Mouse (Mus musculus) spleen, adult 2 months (tissue): ENCODE measurements around the gene Prkca. TPM values are rescaled to one million over a fixed set of nuclear protein-coding genes. Genes with fewer than 3 reads are reported as not detected.

Experiments
- DNase-seq, 2 experiments: peaks; one replicate each; pipeline versions ENCODE4 v3.0.0 to v3.0.0-alpha.2; 2012 to 2021; ENCODE audit warnings: low spot score in 2 of 2, low read depth in 1 of 2
- H3K27ac ChIP-seq: fragments of 200-500 bp; 2 replicates; pipeline ENCODE4 v1.5.1; 2012; ENCODE audit warnings: low read length, inconsistent platforms; ENCODE audit not compliant: insufficient read depth
- H3K27me3 ChIP-seq: fragments of 200-500 bp; 2 replicates; pipeline ENCODE4 v1.6.1; 2012; ENCODE audit warnings: mild to moderate bottlenecking, moderate library complexity, low read length, inconsistent platforms; ENCODE audit not compliant: control insufficient read depth, insufficient read depth
- H3K36me3 ChIP-seq: fragments of 200-500 bp; 2 replicates; pipeline ENCODE4 v1.6.1; 2012; ENCODE audit warnings: mild to moderate bottlenecking, low read length, inconsistent platforms; ENCODE audit not compliant: control insufficient read depth, insufficient read depth
- H3K4me1 ChIP-seq: fragments of 200-500 bp; 2 replicates; pipeline ENCODE4 v1.6.1; 2011; ENCODE audit warnings: inconsistent platforms; ENCODE audit not compliant: control insufficient read depth, insufficient read depth, insufficient read length
- H3K4me3 ChIP-seq: fragments of 200-500 bp; 2 replicates; pipeline ENCODE4 v1.5.1; 2011; ENCODE audit warnings: mild to moderate bottlenecking, inconsistent platforms; ENCODE audit not compliant: insufficient read depth, insufficient read length; ENCODE audit errors: extremely low read depth
- CTCF ChIP-seq: fragments of 200-500 bp; IDR thresholded peaks from 2 replicates; pipeline ENCODE4 v1.5.1; 2011; ENCODE audit warnings: mild to moderate bottlenecking, inconsistent platforms; ENCODE audit not compliant: insufficient read depth, insufficient read length, insufficient replicate concordance; ENCODE audit errors: extremely low read depth
- POLR2A ChIP-seq: fragments of 200-500 bp; IDR thresholded peaks from 2 replicates; pipeline ENCODE4 v1.6.1; 2011; ENCODE audit warnings: low read depth, low read length, inconsistent platforms
- WGBS: fragments of 180-500 bp; shearing (Covaris S2); methylation state at CpG from one replicate; pipeline ENCODE4 v1.1.7; 2018; 5-methylcytosine and 5-hydroxymethylcytosine counted together
- polyA plus RNA-seq: library from polyadenylated mRNA; depleted of rRNA; stranded (reverse); fragments of >200 nt; gene quantifications from 2 replicates; pipeline ENCODE4 v1.2.3, GENCODE M21; 2012

The Prkca gene
- polyA plus RNA-seq, 1 experiment, result 8.4 TPM

GRCm38 (mm10) chr11:108038989-108039388 lies 304.7 kb downstream of the Prkca start:
- WGBS, result 90% methylated on average over 12 of the region's 12 CpGs
- no peaks in the 10 kb centered on the region for H3K27me3 ChIP-seq
- TF ChIP-seq CTCF (no peak), POLR2A (no peak)
- no peak for DNase-seq
- no peaks in the 10 kb centered on the region for H3K4me1 ChIP-seq
- no peak overlapping the region for H3K27ac ChIP-seq
- H3K4me3 ChIP-seq, result no peak overlapping the region
- H3K36me3 ChIP-seq, result no peaks in the 10 kb centered on the region

DNA sequence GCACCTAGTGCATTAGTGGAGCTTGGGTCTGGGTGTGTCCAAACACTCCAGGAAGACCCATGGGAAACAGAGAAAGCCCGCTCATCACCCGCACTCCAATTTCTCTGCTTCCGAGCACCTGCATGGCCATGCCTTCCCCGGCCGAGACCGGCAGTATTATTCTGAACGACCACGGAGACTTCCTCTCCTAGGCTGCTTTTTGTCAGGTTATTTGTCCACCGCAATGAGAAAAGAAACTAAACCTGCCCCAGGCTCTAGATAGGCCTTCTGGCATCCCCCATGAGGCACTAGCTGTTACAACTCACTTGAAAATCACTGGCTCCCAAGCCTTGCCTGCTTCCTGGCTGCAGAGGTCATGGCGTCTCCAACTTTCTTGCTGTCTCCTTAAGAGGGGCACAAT lies 307.4 kb downstream of the Prkca start:
- DNase-seq, result no peak
- no peak overlapping the region for H3K4me3 ChIP-seq
- no peaks in the 10 kb centered on the region for H3K27me3 ChIP-seq
- WGBS, result 25% methylated on average over 10 of the region's 10 CpGs
- H3K27ac ChIP-seq, result no peak overlapping the region
- TF ChIP-seq CTCF (no peak), POLR2A (no peak)
- no peaks in the 10 kb centered on the region for H3K36me3 ChIP-seq
- H3K4me1 ChIP-seq, result no peaks in the 10 kb centered on the region

- 80% methylated on average over 5 of the region's 5 CpGs for WGBS
- H3K36me3 ChIP-seq, result no peaks in the 10 kb centered on the region
- no peak overlapping the region for H3K4me3 ChIP-seq
- DNase-seq, result no peak
- TF ChIP-seq CTCF (no peak), POLR2A (no peak)
- no peak overlapping the region for H3K27ac ChIP-seq
- H3K4me1 ChIP-seq, result no peaks in the 10 kb centered on the region
- no peaks in the 10 kb centered on the region for H3K27me3 ChIP-seq
Observed at GRCm38 (mm10) chr11:108035761-108036160, 308.0 kb downstream of the Prkca start.

DNA sequence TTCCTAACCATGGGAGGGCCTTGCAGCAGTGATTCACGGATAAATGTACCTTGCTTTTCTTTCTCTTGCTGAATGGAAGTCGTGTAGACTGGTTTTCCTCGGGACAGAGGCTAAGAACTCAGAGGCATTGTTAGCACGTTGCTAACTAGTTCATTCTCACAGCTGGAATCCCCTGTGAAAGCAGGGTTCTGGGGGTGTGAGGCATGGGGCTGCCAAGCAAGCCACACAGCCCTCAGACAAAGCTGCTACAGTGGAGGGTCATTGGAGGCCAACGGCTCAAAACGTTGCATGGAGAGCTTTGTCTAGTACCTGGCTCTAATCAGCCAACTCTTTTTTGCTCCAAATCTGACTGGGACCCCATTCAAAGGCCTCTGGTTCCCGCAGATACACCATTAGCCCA lies 309.4 kb downstream of the Prkca start:
- Histone ChIP-seq H3K4me1 (no peaks in the 10 kb centered on the region), H3K36me3 (no peaks in the 10 kb centered on the region), H3K4me3 (no peak overlapping the region), H3K27ac (no peak overlapping the region), H3K27me3 (no peaks in the 10 kb centered on the region)
- DNase-seq, result no peak
- 89% methylated on average over 7 of the region's 7 CpGs for WGBS
- no peak for TF ChIP-seq POLR2A
- TF ChIP-seq CTCF, result no peak

DNA sequence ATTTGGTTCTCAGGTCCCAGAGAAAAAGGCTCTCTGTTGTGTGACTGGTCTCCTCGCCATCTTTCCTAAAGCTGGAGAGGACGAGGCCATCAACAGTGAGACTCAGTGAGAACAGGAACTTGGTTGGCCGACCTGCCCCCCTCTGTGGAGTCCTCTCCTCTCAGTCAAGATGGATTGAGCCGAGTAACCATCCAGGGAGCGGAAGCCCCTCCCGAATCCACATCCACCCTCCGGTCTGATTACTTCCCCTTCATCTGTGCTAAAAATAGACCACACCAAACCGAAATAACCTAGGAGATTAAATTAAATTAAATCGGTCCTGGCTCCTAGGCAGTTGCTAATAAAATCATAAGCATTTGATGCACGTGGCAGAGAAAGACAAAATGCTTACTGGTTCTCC lies 311.2 kb downstream of the Prkca start:
- WGBS, result 11% methylated on average over 10 of the region's 10 CpGs
- no peaks in the 10 kb centered on the region for H3K36me3 ChIP-seq
- no peak overlapping the region for H3K27ac ChIP-seq

DNA sequence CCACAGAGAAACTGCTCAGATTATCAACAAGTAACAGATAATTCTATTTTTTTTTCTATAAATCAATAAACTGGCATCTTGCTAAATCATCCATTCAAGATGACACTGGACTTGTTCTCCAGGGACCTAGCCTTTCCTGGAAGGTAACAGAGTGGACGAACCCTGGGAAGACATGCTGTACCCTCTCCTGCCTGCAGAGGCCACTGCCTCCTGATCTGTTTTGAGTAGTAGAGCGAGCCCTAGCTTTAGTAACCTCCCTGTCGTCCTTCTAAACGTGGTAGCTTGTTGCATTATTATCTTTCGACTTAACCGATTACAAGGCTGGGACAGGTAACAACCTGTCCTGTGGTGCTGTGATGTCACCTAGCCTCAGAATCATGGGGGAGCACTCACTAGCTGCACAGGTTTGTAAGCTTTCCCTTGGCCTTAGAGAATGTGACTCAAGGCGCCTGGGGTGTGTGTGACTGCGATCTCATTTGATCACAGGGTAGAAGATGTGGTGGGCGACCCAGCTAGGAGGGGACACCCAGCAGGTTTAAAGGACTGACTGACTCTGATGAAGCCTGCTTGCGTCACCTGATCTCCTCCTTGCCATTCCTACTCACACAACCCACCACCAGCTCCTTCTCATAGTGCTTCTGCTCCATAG lies 312.6 kb downstream of the Prkca start:
- WGBS, result 67% methylated on average over 10 of the region's 10 CpGs
- H3K4me3 ChIP-seq, result no peak overlapping the region
- no peak for TF ChIP-seq POLR2A
- TF ChIP-seq CTCF, result no peak
- H3K27ac ChIP-seq, result no peak overlapping the region
- no peak for DNase-seq
- no peaks in the 10 kb centered on the region for H3K27me3 ChIP-seq
- no peaks in the 10 kb centered on the region for H3K36me3 ChIP-seq
- H3K4me1 ChIP-seq, result no peaks in the 10 kb centered on the region

More for the DNA sequence above, 311.2 kb downstream of the Prkca start:
- Histone ChIP-seq H3K27me3 (no peaks in the 10 kb centered on the region), H3K4me3 (no peak overlapping the region), H3K4me1 (no peaks in the 10 kb centered on the region)
- DNase-seq, result no peak
- TF ChIP-seq CTCF, result no peak
- TF ChIP-seq POLR2A, result no peak

GRCm38 (mm10) chr11:108029321-108029720 lies 314.4 kb downstream of the Prkca start:
- Histone ChIP-seq H3K36me3 (no peaks in the 10 kb centered on the region), H3K4me3 (no peak overlapping the region), H3K4me1 (no peaks in the 10 kb centered on the region), H3K27ac (no peak overlapping the region), H3K27me3 (no peaks in the 10 kb centered on the region)
- DNase-seq, result no peak
- no peak for TF ChIP-seq POLR2A
- no peak for TF ChIP-seq CTCF
- 94% methylated on average over 11 of the region's 11 CpGs for WGBS
